Mouse (Mus musculus): ENCODE measurements around the gene Fam135a. TPM values are rescaled to one million over a fixed set of nuclear protein-coding genes. Genes with fewer than 3 reads are reported as not detected.
A peak's percentile ranks its signal among the peaks of the same experiment; 100 is the strongest.

Fam135a gene
- total RNA-seq (2021), result 10 to 100 TPM; 22.2 to 31.3 TPM

GRCm38 (mm10) chr1:24099926-24100869 lies at the start of gene Fam135a:
Gene Fam135a, minus strand, starts transcription at chr1:24100341.
- DNase-seq (ENCODE audit: extremely low spot score in 1 of 2, low spot score in 1 of 2), result peak; percentile 86 to 89

GRCm38 (mm10) chr1:24143504-24143903 lies 43.4 kb upstream of the Fam135a start:
- DNase-seq (ENCODE audit: extremely low spot score in 1 of 2, low spot score in 1 of 2), result no peak

- DNase-seq (ENCODE audit: extremely low spot score in 1 of 2, low spot score in 1 of 2), result no peak
Measured at GRCm38 (mm10) chr1:24140555-24140954, 40.4 kb upstream of the Fam135a start.

- DNase-seq (ENCODE audit: extremely low spot score in 1 of 2, low spot score in 1 of 2), result peak; percentile 61 to 83
Measured at GRCm38 (mm10) chr1:24137133-24137532, 37.0 kb upstream of the Fam135a start.

GRCm38 (mm10) chr1:24134792-24135191 lies 34.7 kb upstream of the Fam135a start:
- DNase-seq (ENCODE audit: extremely low spot score in 1 of 2, low spot score in 1 of 2), result no peak

GRCm38 (mm10) chr1:24133853-24134252 lies 33.7 kb upstream of the Fam135a start:
- DNase-seq (ENCODE audit: extremely low spot score in 1 of 2, low spot score in 1 of 2), result no peak

- no peak for DNase-seq (ENCODE audit: extremely low spot score in 1 of 2, low spot score in 1 of 2)
Measured at GRCm38 (mm10) chr1:24127866-24128265, 27.7 kb upstream of the Fam135a start.

- DNase-seq (ENCODE audit: extremely low spot score in 1 of 2, low spot score in 1 of 2), result no peak
Measured at GRCm38 (mm10) chr1:24124610-24125009, 24.5 kb upstream of the Fam135a start.

- no peak for DNase-seq (ENCODE audit: extremely low spot score in 1 of 2, low spot score in 1 of 2)
Measured at GRCm38 (mm10) chr1:24122582-24122981, 22.4 kb upstream of the Fam135a start.

- no peak for DNase-seq (ENCODE audit: extremely low spot score in 1 of 2, low spot score in 1 of 2)
Measured at GRCm38 (mm10) chr1:24107971-24108773, 8.0 kb upstream of the Fam135a start.

GRCm38 (mm10) chr1:24107378-24107777 lies 7.2 kb upstream of the Fam135a start:
- no peak for DNase-seq (ENCODE audit: extremely low spot score in 1 of 2, low spot score in 1 of 2)

- no peak for DNase-seq (ENCODE audit: extremely low spot score in 1 of 2, low spot score in 1 of 2)
Measured at GRCm38 (mm10) chr1:24102579-24103149, 2.5 kb upstream of the Fam135a start.

GRCm38 (mm10) chr1:24100870-24101358 lies 773 bp upstream of the Fam135a start:
- no peak for DNase-seq (ENCODE audit: extremely low spot score in 1 of 2, low spot score in 1 of 2)

GRCm38 (mm10) chr1:24099541-24099925 lies 608 bp downstream of the Fam135a start:
- DNase-seq (ENCODE audit: extremely low spot score in 1 of 2, low spot score in 1 of 2), result peak in 1 of 2 experiments; percentile 42

GRCm38 (mm10) chr1:24097541-24097940 lies 2.6 kb downstream of the Fam135a start:
- no peak for DNase-seq (ENCODE audit: extremely low spot score in 1 of 2, low spot score in 1 of 2)

GRCm38 (mm10) chr1:24092414-24092813 lies 7.7 kb downstream of the Fam135a start:
- DNase-seq (ENCODE audit: extremely low spot score in 1 of 2, low spot score in 1 of 2), result no peak

GRCm38 (mm10) chr1:24090603-24091002 lies 9.5 kb downstream of the Fam135a start:
- DNase-seq (ENCODE audit: extremely low spot score in 1 of 2, low spot score in 1 of 2), result no peak

GRCm38 (mm10) chr1:24090094-24090493 lies 10.0 kb downstream of the Fam135a start:
- DNase-seq (ENCODE audit: extremely low spot score in 1 of 2, low spot score in 1 of 2), result no peak

GRCm38 (mm10) chr1:24086176-24086575 lies 14.0 kb downstream of the Fam135a start:
- DNase-seq (ENCODE audit: extremely low spot score in 1 of 2, low spot score in 1 of 2), result no peak

- no peak for DNase-seq (ENCODE audit: extremely low spot score in 1 of 2, low spot score in 1 of 2)
Measured at GRCm38 (mm10) chr1:24074396-24074795, 25.7 kb downstream of the Fam135a start.

Measured in layer of hippocampus, postnatal 25 days (tissue).